Mouse (Mus musculus) MEL (cell line): ENCODE measurements around the gene Cnot3. TPM values are rescaled to one million over a fixed set of nuclear protein-coding genes. Genes with fewer than 3 reads are reported as not detected.

Experiments
- DNase-seq: peaks from one replicate; pipeline ENCODE4 v3.0.0; 2011; ENCODE audit warnings: low read depth, low spot score
- H3K27ac ChIP-seq: 2 replicates; pipeline ENCODE4 v1.5.1; 2012; ENCODE audit warnings: low read depth, mild to moderate bottlenecking, control low read depth, low read length, moderate library complexity; ENCODE audit not compliant: control insufficient read depth
- H3K27me3 ChIP-seq, 2 experiments: fragments of 150-350 bp in 1 of 2; sonication (generic) in 1 of 2; 2 replicates each; pipeline ENCODE4 v1.6.1; 2012; ENCODE audit warnings: low read length in 2 of 2, mild to moderate bottlenecking in 2 of 2, improper control_type of control experiment in 1 of 2, moderate library complexity in 1 of 2; ENCODE audit not compliant: insufficient read depth in 2 of 2, control insufficient read depth in 1 of 2
- H3K36me3 ChIP-seq, 2 experiments: 2 replicates each; pipeline ENCODE4 v1.6.1; 2012 to 2014; ENCODE audit warnings: low read length in 2 of 2, improper control_type of control experiment in 1 of 2, inconsistent platforms in 1 of 2, mild to moderate bottlenecking in 1 of 2; ENCODE audit not compliant: insufficient read depth in 2 of 2, control insufficient read depth in 1 of 2
- H3K4me1 ChIP-seq, 2 experiments: fragments of 150-350 bp in 1 of 2; sonication (generic) in 1 of 2; 2 replicates each; pipeline ENCODE4 v1.6.1; 2012; ENCODE audit warnings: low read length in 2 of 2, improper control_type of control experiment in 1 of 2, mild to moderate bottlenecking in 1 of 2; ENCODE audit not compliant: insufficient read depth in 2 of 2, control insufficient read depth in 1 of 2
- H3K4me3 ChIP-seq, 2 experiments: fragments of 150-350 bp in 1 of 2; sonication (generic) in 1 of 2; 2 replicates each; pipeline ENCODE4 v1.5.1; 2012; ENCODE audit warnings: low read depth in 2 of 2, low read length in 2 of 2, mild to moderate bottlenecking in 2 of 2, moderate library complexity in 2 of 2, control low read depth in 1 of 2, improper control_type of control experiment in 1 of 2; ENCODE audit not compliant: control insufficient read depth in 1 of 2, insufficient read depth in 1 of 2
- H3K79me2 ChIP-seq: 2 replicates; pipeline ENCODE4 v1.6.1; 2012; ENCODE audit warnings: mild to moderate bottlenecking, low read length, moderate library complexity; ENCODE audit not compliant: control insufficient read depth, poor library complexity, insufficient read depth
- H3K9ac ChIP-seq: 2 replicates; pipeline ENCODE4 v1.6.1; 2012; ENCODE audit warnings: low read depth, mild to moderate bottlenecking, control low read depth, low read length, moderate library complexity; ENCODE audit not compliant: control insufficient read depth, poor library complexity, severe bottlenecking
- H3K9me3 ChIP-seq: fragments of 150-350 bp; sonication (generic); replicated peaks from 2 replicates; pipeline ENCODE4 v1.6.1; 2012; ENCODE audit warnings: mild to moderate bottlenecking, low read length, improper control_type of control experiment, moderate library complexity; ENCODE audit not compliant: insufficient read depth
- ETS1 ChIP-seq: IDR thresholded peaks from 2 replicates; pipeline ENCODE4 v1.6.1; 2012; ENCODE audit warnings: low read depth, mild to moderate bottlenecking, inconsistent platforms, low read length, improper control_type of control experiment, moderate library complexity
- JUND ChIP-seq: IDR thresholded peaks from 2 replicates; pipeline ENCODE4 v1.6.1; 2011; ENCODE audit warnings: low read depth, mild to moderate bottlenecking, improper control_type of control experiment, low read length
- KAT2A ChIP-seq: conservative IDR thresholded peaks from 2 replicates; pipeline ENCODE4 v1.6.1; 2012; ENCODE audit warnings: low read depth, low read length, improper control_type of control experiment, inconsistent platforms
- MAX ChIP-seq: IDR thresholded peaks from 2 replicates; pipeline ENCODE4 v1.6.1; 2011; ENCODE audit warnings: low read length, improper control_type of control experiment
- MEF2A ChIP-seq: IDR thresholded peaks from 2 replicates; pipeline ENCODE4 v1.6.1; 2014; ENCODE audit warnings: low read depth, mild to moderate bottlenecking, inconsistent platforms, low read length, improper control_type of control experiment; ENCODE audit not compliant: poor library complexity, insufficient replicate concordance, severe bottlenecking; ENCODE audit errors: extremely low read depth
- MXI1 ChIP-seq: IDR thresholded peaks from 2 replicates; pipeline ENCODE4 v1.6.1; 2011; ENCODE audit warnings: mild to moderate bottlenecking, low read depth, low read length, improper control_type of control experiment
- MYB ChIP-seq: IDR thresholded peaks from 2 replicates; pipeline ENCODE4 v1.6.1; 2011; ENCODE audit warnings: mild to moderate bottlenecking, low read depth, low read length, improper control_type of control experiment
- NRF1 ChIP-seq: IDR thresholded peaks from 2 replicates; pipeline ENCODE4 v1.6.1; 2014; ENCODE audit warnings: low read depth, mild to moderate bottlenecking, inconsistent platforms, low read length, improper control_type of control experiment, moderate library complexity; ENCODE audit not compliant: poor library complexity, insufficient read depth, severe bottlenecking
- POLR2A ChIP-seq, 2 experiments: IDR thresholded peaks; 2 replicates each; pipeline ENCODE4 v1.6.1; 2011 to 2012; ENCODE audit warnings: low read length in 2 of 2, mild to moderate bottlenecking in 2 of 2, control low read depth in 1 of 2, improper control_type of control experiment in 1 of 2, low read depth in 1 of 2, moderate library complexity in 1 of 2; ENCODE audit not compliant: control insufficient read depth in 1 of 2, insufficient read depth in 1 of 2, poor library complexity in 1 of 2
- POLR2AphosphoS5 ChIP-seq: IDR thresholded peaks from 2 replicates; pipeline ENCODE4 v1.6.1; 2012; ENCODE audit warnings: low read depth, borderline replicate concordance, mild to moderate bottlenecking, inconsistent platforms, low read length, moderate library complexity, mixed read lengths
- RAD21 ChIP-seq: IDR thresholded peaks from 2 replicates; pipeline ENCODE4 v1.6.1; 2011; ENCODE audit warnings: mild to moderate bottlenecking, low read depth, low read length, improper control_type of control experiment
- SIN3A ChIP-seq: IDR thresholded peaks from 2 replicates; pipeline ENCODE4 v1.6.1; 2012; ENCODE audit warnings: low read length, improper control_type of control experiment, inconsistent platforms
- UBTF ChIP-seq: IDR thresholded peaks from 2 replicates; pipeline ENCODE4 v1.6.1; 2012; ENCODE audit warnings: low read depth, mild to moderate bottlenecking, inconsistent platforms, low read length, improper control_type of control experiment, moderate library complexity, borderline replicate concordance; ENCODE audit not compliant: insufficient read depth
- USF2 ChIP-seq, 2 experiments: IDR thresholded peaks; 2 replicates each; pipeline ENCODE4 v1.6.1; 2011 to 2012; ENCODE audit warnings: improper control_type of control experiment in 2 of 2, low read length in 2 of 2, borderline replicate concordance in 1 of 2, inconsistent platforms in 1 of 2, low read depth in 1 of 2, mild to moderate bottlenecking in 1 of 2; ENCODE audit not compliant: insufficient read depth in 1 of 2
- ZKSCAN1 ChIP-seq: IDR thresholded peaks from 2 replicates; pipeline ENCODE4 v1.6.1; 2012; ENCODE audit warnings: low read depth, mild to moderate bottlenecking, inconsistent platforms, low read length, improper control_type of control experiment, moderate library complexity
- ZNF384 ChIP-seq: IDR thresholded peaks from 2 replicates; pipeline ENCODE4 v1.6.1; 2012; ENCODE audit warnings: low read depth, mild to moderate bottlenecking, inconsistent platforms, low read length, improper control_type of control experiment
- polyA plus RNA-seq, 2 experiments: library from polyadenylated mRNA; stranded (reverse) in 1 of 2; unstranded in 1 of 2; fragments of >175 nt in 1 of 2; fragments of >200 nt in 1 of 2; gene quantifications; 2 replicates each; pipeline versions ENCODE4 v1.2.1 to v1.2.4; 2012; ENCODE audit warnings: low replicate concordance in 2 of 2, low read depth in 1 of 2; ENCODE audit not compliant: insufficient read length in 2 of 2, insufficient read depth in 1 of 2, missing spikeins in 1 of 2
- total RNA-seq: library from RNA; depleted of rRNA; stranded (reverse); fragments of 300-350 nt; gene quantifications from 2 replicates; pipeline ENCODE4 v1.2.3, GENCODE M21; 2012

Cnot3 gene
- total and polyA plus RNA-seq, 3 experiments, result 17.4 to 118 (median 86.6) TPM

DNA sequence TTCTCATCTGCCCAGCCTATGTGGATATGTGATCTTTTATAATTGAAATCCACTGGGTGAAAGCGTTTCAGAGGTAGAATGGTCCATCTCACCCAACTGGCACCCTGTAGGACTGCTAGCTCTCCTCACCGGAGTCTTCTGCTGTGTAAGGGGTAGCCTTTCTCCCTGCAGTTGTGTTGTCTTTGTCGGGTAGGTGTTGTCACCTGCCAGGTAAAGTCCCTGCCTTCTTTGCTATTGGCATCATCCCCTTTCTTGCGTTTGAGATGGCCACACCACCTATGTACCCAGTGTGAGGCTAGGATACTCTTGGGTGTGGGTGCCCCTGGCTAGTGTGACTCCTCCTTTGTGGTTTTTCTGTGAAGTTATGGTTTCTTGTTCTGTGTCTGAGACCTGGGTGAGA is 1.6 kb downstream of the Cnot3 start:
- Histone ChIP-seq H3K9ac (peak overlapping the region; percentile 93), H3K9me3 (no peaks in the 10 kb centered on the region), H3K27ac (no peak overlapping the region; the same call in 1 of the 2 replicates), H3K36me3 (peaks cover 6 to 37% of the 10 kb centered on the region in 2 experiments), H3K4me3 (peak overlapping the region; percentile 79 to 89), H3K27me3 (no peaks in the 10 kb centered on the region), H3K79me2 (peaks cover 41% of the 10 kb centered on the region), H3K4me1 (peaks cover 3 to 36% of the 10 kb centered on the region in 2 experiments)
- no peak for DNase-seq
- TF ChIP-seq RAD21, result no peak
- no peak for TF ChIP-seq MXI1
- no peak for TF ChIP-seq USF2 (IDR thresholded peaks at IDR 0.05; ENCODE audit: borderline replicate concordance in 1 of 2, insufficient read depth in 1 of 2, low read depth in 1 of 2, low read length in 2 of 2)
- no peak for TF ChIP-seq SIN3A
- TF ChIP-seq MAX, result no peak
- TF ChIP-seq KAT2A, result no peak
- TF ChIP-seq JUND, result no peak
- TF ChIP-seq ETS1, result no peak
- no peak for TF ChIP-seq POLR2A (IDR thresholded peaks at IDR 0.05; ENCODE audit: control insufficient read depth in 1 of 2, insufficient read depth in 1 of 2, low read depth in 1 of 2, low read length in 2 of 2, poor library complexity in 1 of 2)
- TF ChIP-seq MYB, result no peak

DNA sequence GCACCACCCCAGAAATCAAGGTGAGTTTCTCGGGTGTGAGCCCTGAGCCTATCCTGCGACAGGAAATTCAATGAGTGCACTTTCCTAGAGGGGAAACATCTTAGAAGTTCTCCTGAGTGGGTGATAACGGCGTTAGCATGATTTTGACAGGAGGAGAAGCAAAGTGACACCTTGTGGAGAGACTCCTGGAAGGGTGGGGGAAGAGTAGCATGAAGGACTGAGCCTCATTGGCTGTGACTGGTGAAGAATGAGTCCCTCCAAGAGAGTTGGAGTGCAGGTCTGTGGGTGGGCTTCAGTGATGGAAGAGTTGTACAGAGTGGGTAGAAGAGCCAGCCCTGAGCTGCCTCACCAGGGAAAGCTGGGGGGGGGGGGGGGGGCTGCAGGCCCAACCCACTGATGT is 11.9 kb downstream of the Cnot3 start:
- H3K36me3 ChIP-seq, result peaks cover 0 to 15% of the 10 kb centered on the region in 2 experiments; a peak in 2 of 4 replicates
- H3K9me3 ChIP-seq, result no peaks in the 10 kb centered on the region
- H3K27ac ChIP-seq, result no peak overlapping the region
- H3K79me2 ChIP-seq, result no peaks in the 10 kb centered on the region
- TF ChIP-seq NRF1, result no peak
- TF ChIP-seq ZKSCAN1, result no peak
- no peak for TF ChIP-seq RAD21
- TF ChIP-seq SIN3A, result no peak
- TF ChIP-seq UBTF, result no peak
- no peak for TF ChIP-seq MEF2A
- no peak for TF ChIP-seq ZNF384
- no peak for TF ChIP-seq POLR2AphosphoS5
- H3K4me1 ChIP-seq, result no peaks in the 10 kb centered on the region
- H3K4me3 ChIP-seq, result no peak overlapping the region
- no peaks in the 10 kb centered on the region for H3K27me3 ChIP-seq
- DNase-seq, result no peak
- H3K9ac ChIP-seq, result no peak overlapping the region
